Mouse (Mus musculus) embryo, embryonic 11.5 days (tissue): Measurements from ENCODE around the gene Rhag.
A peak's percentile ranks its signal among the peaks of the same experiment; 100 is the strongest.

ENCODE experiments used
- DNase-seq: peaks from one replicate; pipeline ENCODE4 v3.0.0-alpha.2; 2012; ENCODE audit warnings: low read depth, low spot score

The Rhag gene

DNA sequence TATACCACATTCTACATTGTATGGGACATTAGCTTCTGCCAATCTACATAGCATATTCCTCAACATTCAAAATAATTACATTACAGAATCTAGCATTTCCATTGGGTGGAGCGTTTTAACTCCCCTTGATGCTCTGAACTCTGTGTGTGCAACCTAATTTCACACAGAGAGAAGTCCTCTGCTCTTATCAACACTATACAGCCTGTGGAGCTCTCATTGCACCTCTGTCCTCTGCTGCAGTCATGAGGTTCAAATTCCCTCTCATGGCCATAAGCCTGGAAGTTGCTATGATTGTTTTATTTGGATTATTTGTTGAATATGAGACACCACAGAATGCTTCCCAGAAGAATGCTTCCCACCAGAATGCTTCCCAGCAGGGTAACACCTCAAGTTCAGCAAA is at the start of gene Rhag:
Gene Rhag (plus strand): TSS at position 193 of the 400 bp plus-strand sequence.
- DNase-seq, result no peak

GRCm38 (mm10) chr17:40763662-40764061 is 47.3 kb upstream of the Rhag start:
- DNase-seq, result no peak

- DNase-seq, result no peak
Observed at GRCm38 (mm10) chr17:40767120-40767519, 43.8 kb upstream of the Rhag start.

DNA sequence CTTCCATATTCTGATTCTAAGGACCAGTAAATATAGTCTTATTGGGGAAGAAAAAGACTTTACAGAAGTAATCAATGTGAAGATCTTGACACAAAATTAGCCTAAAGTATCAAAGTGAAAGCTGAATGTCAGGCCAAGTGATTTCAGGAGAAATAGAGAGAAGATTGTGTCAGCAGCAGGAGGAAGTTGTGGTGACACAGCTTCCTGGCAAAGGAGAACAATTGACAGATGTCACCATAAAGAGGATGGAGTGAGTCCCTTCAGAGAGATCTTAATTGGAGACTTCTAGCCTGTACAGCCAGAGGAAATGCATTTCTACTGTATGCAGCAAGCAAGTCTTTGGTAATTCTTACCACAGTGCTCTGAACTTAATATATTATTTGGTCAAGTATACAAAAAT is 21.0 kb upstream of the Rhag start:
- no peak for DNase-seq

DNA sequence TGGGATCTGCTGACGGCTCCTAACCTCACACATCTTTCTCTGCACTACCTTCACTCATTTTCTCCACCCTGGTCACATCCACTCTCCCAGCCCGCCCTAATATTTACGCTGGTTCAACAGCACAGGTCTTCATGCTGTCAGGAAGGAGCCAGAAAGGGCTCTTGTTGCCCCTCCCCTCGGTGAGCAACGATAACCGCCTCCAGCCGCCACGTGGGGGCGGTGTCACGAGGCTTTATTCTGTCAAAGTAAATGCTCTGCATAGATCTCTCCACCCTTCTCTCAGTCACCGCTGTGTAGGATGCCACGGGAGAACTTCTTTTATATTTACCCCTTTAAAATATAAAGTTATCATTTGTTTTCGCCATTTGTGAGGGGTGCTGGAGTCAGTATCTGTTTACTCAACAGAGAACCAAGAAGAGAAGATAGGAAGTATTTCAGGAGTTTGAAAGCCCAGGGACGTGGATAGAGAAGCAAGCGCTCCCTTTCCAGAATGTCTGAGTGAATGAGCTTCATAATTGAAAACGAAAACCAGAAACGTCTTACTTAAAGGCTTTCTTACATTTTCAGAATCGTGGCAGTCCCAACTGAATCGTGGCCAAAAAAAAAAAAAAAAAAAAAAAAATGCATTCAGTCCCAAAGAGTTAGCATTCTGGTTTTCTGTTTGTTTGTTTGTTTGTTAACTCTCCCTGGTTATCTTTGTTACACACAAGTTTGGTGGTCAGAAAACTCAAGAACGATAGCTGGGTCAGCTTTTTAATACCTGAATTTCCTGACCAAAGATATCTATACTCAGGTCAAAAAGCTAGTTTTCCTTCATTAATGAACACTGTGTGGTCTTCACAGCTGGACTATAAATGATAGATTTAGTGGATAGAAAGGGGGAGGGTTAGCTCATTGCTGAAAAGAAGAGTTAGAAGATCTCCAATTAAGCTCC is 16.7 kb upstream of the Rhag start:
- peak; percentile 8 for DNase-seq

- DNase-seq, result no peak
Observed at GRCm38 (mm10) chr17:40802707-40803340, 8.1 kb upstream of the Rhag start.

- DNase-seq, result no peak
Observed at GRCm38 (mm10) chr17:40806550-40806949, 4.4 kb upstream of the Rhag start.

GRCm38 (mm10) chr17:40806953-40807572 is 3.9 kb upstream of the Rhag start, which contains the start of gene Crisp2:
TSS of gene Crisp2 (minus strand) at chr17:40807003.
- no peak for DNase-seq

GRCm38 (mm10) chr17:40808071-40808470 is 2.9 kb upstream of the Rhag start:
- no peak for DNase-seq

DNA sequence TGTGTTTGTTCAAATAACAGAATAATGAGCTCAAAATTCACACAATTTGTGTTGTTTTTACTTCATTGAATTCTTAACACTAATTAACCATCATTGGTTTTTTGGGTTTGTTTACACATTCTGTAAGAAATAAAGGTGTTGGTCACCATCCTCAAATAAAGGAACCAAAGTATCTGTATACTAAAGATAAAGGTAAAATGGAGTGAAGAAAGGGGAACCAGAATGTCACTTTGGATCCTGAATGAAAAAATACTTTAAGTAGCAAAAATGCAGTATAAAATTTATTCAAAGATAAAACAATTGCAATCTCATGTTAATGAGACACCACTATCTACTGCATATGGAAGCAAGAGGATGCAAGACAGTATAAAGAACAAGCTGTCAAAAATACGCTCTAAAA is 634 bp downstream of the Rhag start:
- no peak for DNase-seq

- DNase-seq, result no peak
Observed at GRCm38 (mm10) chr17:40812259-40812658, 1.3 kb downstream of the Rhag start.

- no peak for DNase-seq
Observed at GRCm38 (mm10) chr17:40817340-40817943, 6.5 kb downstream of the Rhag start.

DNA sequence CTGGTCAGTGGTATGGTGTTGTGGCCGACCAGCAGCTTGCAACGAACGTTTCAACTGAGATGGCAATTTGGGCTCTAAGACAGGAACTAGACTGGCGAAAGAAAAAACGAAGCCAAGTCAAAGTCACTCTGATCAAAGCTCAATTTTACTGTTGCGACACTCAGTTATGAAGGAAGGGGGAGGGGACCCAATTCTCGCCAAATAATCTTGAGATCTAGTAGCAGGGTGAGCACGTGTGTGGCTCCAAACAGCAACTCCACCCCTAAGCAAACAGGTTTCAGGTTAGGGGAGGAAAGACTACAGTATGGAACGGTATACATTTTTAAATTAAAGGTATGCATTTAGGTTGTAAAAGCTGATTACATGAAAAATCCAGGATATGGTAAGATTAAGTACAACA is 10.6 kb downstream of the Rhag start:
- DNase-seq, result no peak

GRCm38 (mm10) chr17:40823817-40824216 is 12.9 kb downstream of the Rhag start:
- peak; percentile 29 for DNase-seq

- peak; percentile 27 for DNase-seq
Observed at GRCm38 (mm10) chr17:40824549-40824948, 13.6 kb downstream of the Rhag start.

DNA sequence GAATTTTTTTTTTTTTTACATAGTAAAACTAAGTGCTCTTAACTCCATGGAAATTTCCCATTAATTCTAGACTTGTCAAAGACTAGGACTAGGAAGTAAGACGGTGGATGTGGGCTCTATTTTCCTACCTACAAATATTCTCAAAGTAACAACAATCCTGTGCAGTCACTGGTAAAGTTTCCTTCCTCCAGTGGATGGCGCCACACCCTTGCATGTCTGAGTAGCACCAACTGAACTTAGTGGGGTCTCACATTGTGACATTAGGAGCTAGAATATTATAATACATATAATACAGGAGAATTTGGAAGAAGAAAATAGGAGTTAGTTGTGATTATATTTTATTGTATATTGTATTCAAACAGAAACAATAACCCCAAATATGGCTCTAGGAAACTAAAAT is 20.9 kb downstream of the Rhag start:
- no peak for DNase-seq

DNA sequence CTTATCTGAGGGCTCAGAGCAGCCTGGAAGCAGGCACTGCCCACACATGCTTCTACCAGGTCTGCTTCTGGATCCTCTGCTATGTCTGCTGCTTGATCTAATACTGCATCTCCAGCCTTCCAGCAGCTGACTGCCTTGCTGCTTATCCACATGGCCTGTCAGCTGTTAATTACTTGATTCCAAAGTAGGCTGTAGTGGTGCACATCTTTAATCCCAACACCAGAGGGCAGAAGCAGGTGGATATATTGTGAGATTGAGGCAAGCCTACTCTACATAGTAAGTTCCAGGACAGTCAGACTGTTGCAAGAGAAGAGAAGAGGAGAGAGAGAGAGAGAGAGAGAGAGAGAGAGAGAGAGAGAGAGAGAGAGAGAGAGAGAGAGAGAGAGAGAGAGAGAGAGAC is 26.4 kb downstream of the Rhag start:
- peak; percentile 9 for DNase-seq

DNA sequence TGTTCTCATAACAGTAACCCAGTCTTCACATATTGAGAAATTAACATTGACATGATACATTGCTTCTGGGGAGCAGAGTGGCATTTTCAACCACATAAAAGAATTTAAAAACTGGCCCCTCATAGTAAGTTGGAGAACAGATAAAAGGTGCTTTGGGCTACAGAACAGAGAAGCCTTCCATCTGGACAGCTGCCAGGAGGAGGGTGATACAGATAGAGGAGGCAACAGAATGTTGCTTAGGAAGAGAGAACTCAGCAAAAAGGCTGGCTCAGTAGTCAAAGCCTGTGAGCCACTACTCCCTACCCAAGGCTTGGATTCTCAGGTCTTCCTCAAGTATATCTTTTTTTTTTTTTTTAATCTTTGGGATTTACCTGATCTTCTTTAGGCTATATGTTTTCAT is 44.1 kb downstream of the Rhag start:
- DNase-seq, result no peak

DNA sequence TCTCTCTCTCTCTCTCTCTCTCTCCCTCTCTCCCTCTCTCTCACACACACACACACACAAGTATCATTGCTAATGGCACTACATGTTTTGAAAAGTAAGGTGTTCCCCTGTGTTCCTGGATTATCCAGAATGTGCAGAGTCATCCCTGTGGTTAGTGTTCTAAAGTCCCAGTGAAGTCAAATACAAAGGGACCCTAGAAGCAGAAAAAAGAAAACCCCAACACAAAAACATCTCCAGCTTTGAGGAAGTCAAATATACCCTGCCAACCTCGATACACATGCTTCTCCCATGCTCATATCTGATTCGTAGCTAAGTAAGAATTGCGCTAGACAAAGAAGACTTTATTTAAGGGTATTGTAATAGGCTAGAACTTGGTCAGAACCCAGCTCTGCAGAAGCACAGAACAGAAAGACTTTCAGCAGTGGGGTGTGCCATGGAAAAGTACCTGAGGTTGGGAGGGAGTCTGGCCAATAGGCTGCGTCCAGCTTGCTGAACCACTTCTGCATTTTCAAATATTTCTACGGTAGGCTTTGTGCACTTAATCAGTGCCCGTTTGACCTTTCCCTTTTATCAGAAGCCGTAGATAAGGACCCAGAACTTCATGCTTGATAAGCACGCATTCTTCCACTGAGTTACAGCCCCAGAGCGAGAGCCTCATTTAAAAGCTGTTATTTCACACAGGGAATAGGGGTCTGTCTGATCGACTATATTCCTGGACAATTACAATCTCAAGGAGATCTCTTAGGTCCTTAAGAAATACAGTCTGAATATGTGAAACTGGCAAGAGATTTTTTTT is 58.2 kb downstream of the Rhag start:
- DNase-seq, result no peak

DNA sequence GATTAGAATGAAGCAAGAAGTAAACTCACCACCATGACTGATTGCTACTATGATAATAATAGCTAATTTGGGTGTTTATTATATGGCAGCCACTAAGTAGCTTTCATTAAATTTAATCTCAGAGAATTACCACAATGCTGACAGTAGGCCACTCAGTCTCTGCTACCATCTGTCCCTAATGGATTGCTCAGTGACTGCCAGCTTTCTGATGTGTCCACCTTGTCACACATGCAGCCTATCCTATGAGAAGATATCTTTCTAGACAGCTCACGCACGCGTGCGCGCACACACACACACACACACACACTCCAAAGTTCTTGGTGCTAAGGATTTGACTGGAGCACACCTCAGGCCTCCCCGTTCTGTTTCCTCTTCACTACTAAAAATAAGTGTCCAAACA is 61.7 kb downstream of the Rhag start:
- DNase-seq, result no peak

GRCm38 (mm10) chr17:40873582-40874011 is 62.7 kb downstream of the Rhag start:
- DNase-seq, result no peak
